Mouse (Mus musculus): ENCODE measurements at regions not wholly inside any gene's neighbourhood (a gene's known extent, or its start where the extent isn't known, plus 50 kb on each side); places are given as distances from the start of the nearest gene placed in this dataset.

DNA sequence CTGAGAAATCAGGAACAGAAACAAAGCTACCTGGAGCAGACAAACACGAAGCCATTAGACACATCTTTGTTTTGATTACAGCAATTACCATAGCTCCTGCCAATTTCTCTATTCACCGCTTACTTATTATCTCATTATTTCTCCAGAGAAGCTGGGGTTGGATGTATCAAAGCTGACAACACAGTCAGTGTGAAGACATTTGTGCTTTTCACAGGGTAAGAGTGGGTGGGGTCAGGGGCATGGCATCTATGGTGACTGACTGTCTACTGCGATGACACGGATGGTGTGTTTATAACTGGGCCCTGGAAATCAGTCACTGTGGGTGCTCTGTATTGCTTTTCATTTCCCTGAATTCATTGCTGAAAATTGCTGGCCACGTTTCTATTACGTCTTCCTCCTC is 815.0 kb upstream of the Adgrl2 start:
- no peak overlapping the region for H3K9ac ChIP-seq
- no peaks in the 10 kb centered on the region for H3K9me3 ChIP-seq (replicated peaks)
- H3K27ac ChIP-seq: no peak overlapping the region
- 56% methylated on average over 6 of the region's 6 CpGs for WGBS
- no peak overlapping the region for H3K4me3 ChIP-seq
- H3K36me3 ChIP-seq (ENCODE audit: poor library complexity, severe bottlenecking): no peaks in the 10 kb centered on the region
- ATAC-seq: peak; percentile 74
- H3K4me2 ChIP-seq: no peak overlapping the region
- H3K27me3 ChIP-seq: no peaks in the 10 kb centered on the region
- 0 out of 2 replicates have a peak, but pooled peaks cover 3% of the 10 kb centered on the region for H3K4me1 ChIP-seq

DNA sequence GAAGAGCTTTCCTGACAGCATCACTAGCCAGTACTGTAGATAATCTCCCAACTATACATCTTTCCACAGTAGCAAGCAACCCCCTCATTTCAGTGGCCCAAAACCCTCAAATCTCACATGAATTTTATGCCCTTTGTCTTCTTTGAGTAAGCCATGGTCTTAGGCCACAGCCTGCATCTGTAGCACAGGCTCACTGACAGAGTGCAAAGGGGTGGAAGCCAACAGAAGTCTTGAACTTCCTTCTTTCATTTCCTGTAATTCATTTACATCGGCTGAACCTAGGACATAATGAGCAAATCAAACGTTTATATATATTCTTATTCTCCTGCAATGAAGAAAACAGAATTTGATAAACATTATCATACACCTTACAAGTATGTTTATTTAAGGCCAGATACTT is 805.8 kb upstream of the Adgrl2 start:
- Histone ChIP-seq H3K36me3 (ENCODE audit: poor library complexity, severe bottlenecking) (no peaks in the 10 kb centered on the region), H3K27me3 (no peaks in the 10 kb centered on the region), H3K27ac (no peak overlapping the region), H3K4me1 (no peaks in the 10 kb centered on the region), H3K4me2 (no peak overlapping the region), H3K9me3 (replicated peaks) (no peaks in the 10 kb centered on the region), H3K4me3 (no peak overlapping the region), H3K9ac (no peak overlapping the region)
- WGBS: 91% methylated on average over 2 of the region's 2 CpGs
- no peak for ATAC-seq

DNA sequence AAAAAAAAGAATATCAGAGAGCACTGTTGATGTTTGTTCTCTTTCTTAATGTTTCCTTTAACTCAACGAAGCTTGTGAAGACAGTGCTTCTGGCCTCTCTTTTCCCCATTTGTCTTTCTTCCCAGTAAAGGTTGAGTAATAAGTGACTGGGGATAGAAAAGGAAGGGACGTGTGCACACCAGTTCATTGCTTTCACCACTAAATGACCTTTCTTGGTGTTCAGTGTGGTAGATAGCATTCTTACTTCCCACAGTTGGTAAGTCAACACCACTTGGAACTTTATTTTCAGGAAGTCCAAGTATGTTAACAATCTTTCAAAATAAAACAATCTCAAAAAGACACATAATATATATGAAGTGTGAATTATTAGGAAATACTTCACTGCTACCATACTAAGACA is 801.2 kb upstream of the Adgrl2 start:
- Histone ChIP-seq H3K36me3 (ENCODE audit: poor library complexity, severe bottlenecking) (no peaks in the 10 kb centered on the region), H3K4me2 (no peak overlapping the region), H3K9me3 (replicated peaks) (no peaks in the 10 kb centered on the region), H3K27me3 (no peaks in the 10 kb centered on the region), H3K4me3 (no peak overlapping the region), H3K27ac (no peak overlapping the region), H3K9ac (no peak overlapping the region), H3K4me1 (no peaks in the 10 kb centered on the region)
- ATAC-seq: no peak
- WGBS: 89% methylated on average over 2 of the region's 2 CpGs

DNA sequence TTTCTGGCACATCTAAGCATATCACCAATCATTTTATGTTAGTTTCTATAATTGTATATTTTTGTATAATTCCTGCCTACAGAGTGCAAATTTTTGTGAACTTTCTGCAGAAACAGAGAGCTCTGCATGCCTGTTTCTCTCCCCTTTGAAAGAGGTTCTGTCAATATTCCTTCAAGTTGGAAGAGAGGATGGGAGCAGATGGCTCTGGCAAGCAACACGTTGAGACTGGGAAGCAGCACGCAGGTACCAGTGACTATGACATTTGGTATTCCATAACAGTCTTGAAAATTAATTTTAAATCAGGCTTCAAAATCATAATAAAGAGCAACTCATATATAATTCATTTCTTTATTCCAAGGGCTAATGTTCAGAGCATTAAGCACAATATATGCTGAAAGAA is 795.7 kb upstream of the Adgrl2 start:
- H3K27me3 ChIP-seq: no peaks in the 10 kb centered on the region
- no peak overlapping the region for H3K9ac ChIP-seq
- H3K27ac ChIP-seq: no peak overlapping the region
- H3K4me1 ChIP-seq: 0 out of 2 replicates have a peak, but pooled peaks cover 4% of the 10 kb centered on the region
- no peaks in the 10 kb centered on the region for H3K36me3 ChIP-seq (ENCODE audit: poor library complexity, severe bottlenecking)
- H3K4me3 ChIP-seq: no peak overlapping the region
- H3K9me3 ChIP-seq (replicated peaks): no peaks in the 10 kb centered on the region
- H3K4me2 ChIP-seq: no peak overlapping the region
- no peak; the same call in 1 of the 2 replicates for ATAC-seq
- WGBS: 79% methylated on average over 2 of the region's 2 CpGs

DNA sequence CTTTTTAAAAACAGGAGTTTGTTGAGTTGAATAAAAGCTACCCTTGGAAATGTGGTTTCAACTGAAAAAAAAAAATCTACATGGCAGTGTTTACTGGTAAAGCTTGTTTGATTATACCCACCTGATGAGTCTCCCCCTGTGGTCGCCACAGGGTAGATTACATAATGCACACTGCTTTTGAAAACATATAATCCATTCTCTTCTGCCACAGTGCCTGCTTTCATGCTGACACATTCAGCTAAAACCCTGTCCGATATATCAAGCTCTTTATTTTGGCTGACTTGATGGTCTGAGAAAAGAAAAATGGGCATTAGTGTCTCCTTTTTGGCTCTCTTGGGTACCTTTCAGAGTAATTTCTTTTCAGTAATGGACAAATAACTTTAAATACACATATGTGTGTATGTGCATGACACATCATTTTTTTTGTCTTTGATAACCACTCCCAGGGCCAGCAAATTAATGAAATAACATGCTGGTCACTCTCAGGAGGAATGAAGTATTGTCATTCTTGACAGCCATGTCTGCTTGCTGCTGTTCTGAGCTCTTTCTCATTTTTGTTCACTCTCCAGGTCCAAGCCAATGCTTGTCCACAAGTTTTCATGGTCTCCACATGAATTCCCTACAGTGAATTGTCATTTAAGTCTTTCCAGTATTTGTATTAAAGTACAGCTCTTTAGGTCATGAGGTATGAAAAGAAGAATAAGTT is 793.7 kb upstream of the Adgrl2 start:
- Histone ChIP-seq H3K27ac (no peak overlapping the region), H3K36me3 (ENCODE audit: poor library complexity, severe bottlenecking) (no peaks in the 10 kb centered on the region), H3K4me1 (0 out of 2 replicates have a peak, but pooled peaks cover 4% of the 10 kb centered on the region), H3K4me3 (no peak overlapping the region), H3K9me3 (replicated peaks) (no peaks in the 10 kb centered on the region), H3K27me3 (no peaks in the 10 kb centered on the region), H3K4me2 (no peak overlapping the region), H3K9ac (no peak overlapping the region)
- ATAC-seq: 0 out of 2 replicates have a peak, but pooled peaks have one; percentile 59
- WGBS: 14% methylated on average over 2 of the region's 2 CpGs

DNA sequence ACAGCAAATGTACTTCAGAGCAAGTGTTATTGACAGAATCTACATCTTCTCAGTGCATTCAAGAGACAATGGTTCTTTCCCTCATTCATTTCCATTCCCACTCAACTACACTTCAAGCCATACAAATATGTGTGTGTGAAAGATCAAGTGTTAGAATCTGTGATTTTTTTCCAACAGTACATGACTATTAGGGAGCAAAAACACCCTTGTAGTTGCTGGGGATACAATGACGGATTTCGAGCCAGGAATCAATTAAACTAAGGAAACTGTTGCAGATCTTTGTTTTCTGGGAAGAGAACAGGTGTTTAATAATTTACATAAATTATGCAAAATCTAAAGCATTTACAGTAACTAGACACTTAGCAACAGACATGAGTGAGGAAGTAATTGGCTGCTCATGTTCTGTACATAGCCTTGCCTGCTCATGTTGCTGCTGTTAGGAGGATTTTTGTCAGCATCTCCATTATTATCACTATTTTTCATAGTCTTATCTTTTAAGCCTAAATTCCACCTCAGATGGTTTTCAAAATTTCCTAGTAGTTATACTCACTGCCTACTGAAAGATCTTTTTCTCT is 777.6 kb upstream of the Adgrl2 start:
- H3K4me3 ChIP-seq: no peak overlapping the region
- no peaks in the 10 kb centered on the region for H3K9me3 ChIP-seq (replicated peaks)
- ATAC-seq: peak; percentile 81; the same call in 1 of the 2 replicates
- H3K4me1 ChIP-seq: peaks cover 4% of the 10 kb centered on the region; the same call in 1 of the 2 replicates
- no peaks in the 10 kb centered on the region for H3K36me3 ChIP-seq (ENCODE audit: poor library complexity, severe bottlenecking)
- H3K27me3 ChIP-seq: no peaks in the 10 kb centered on the region
- no peak overlapping the region for H3K27ac ChIP-seq
- H3K9ac ChIP-seq: no peak overlapping the region
- H3K4me2 ChIP-seq: no peak overlapping the region
- WGBS: 61% methylated on average over 2 of the region's 2 CpGs

DNA sequence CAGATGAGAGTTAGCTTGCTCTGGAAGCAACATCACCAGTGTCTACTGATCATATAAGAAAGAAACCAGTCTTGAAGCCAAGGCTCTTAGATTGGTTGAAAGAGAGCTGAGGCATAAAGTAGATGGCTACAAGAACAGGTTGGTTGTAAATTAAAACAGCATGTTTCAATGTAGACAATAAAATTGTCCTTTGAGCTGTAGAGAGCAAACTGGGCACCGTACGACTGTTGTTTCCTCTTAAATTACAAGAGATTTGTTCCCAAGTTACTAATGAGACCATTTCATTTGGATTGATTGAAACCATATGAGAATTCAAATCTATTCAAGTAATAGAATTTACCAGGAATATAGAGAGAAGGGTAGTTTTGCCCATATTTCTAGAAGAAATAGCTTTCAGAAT is 770.9 kb upstream of the Adgrl2 start:
- no peaks in the 10 kb centered on the region for H3K27me3 ChIP-seq
- H3K9me3 ChIP-seq (replicated peaks): no peaks in the 10 kb centered on the region
- ATAC-seq: no peak
- no peak overlapping the region for H3K4me2 ChIP-seq
- H3K4me1 ChIP-seq: no peaks in the 10 kb centered on the region
- H3K27ac ChIP-seq: no peak overlapping the region
- no peak overlapping the region for H3K9ac ChIP-seq
- 96% methylated on average over 2 of the region's 2 CpGs for WGBS
- H3K36me3 ChIP-seq (ENCODE audit: poor library complexity, severe bottlenecking): no peaks in the 10 kb centered on the region
- no peak overlapping the region for H3K4me3 ChIP-seq

DNA sequence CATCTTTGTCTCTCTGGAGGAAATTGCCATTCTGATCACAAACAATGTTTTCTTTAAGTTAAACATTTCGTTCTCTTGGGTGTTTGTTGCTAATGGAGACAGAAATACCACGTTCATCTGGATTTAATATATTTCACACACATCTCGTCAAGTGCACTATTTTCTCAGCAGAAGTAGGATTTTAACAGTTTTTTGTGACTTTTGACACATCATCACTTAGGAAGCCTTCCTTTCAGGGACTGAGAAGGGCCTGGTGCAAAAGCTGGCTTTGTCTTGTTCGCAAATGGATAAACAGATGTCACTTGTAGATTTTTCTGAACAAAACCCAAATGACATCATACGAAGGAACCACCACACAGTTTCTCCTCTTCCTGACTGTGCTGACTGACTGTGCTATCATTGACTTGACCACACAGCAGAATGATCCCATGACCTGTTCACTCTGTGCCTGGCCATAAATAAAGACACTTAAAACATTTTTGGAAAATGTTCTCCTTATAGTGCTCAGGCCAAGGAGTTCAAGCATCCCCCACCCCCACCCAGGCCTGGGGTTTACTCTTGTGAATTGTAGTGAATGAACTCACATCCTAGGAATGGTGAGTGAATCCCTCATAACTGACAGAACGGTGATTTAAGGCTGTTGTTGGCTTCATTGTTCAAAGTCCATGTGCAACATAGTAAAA is 767.7 kb upstream of the Adgrl2 start:
- ATAC-seq: no peak
- 87% methylated on average over 6 of the region's 6 CpGs for WGBS
- H3K27me3 ChIP-seq: no peaks in the 10 kb centered on the region

DNA sequence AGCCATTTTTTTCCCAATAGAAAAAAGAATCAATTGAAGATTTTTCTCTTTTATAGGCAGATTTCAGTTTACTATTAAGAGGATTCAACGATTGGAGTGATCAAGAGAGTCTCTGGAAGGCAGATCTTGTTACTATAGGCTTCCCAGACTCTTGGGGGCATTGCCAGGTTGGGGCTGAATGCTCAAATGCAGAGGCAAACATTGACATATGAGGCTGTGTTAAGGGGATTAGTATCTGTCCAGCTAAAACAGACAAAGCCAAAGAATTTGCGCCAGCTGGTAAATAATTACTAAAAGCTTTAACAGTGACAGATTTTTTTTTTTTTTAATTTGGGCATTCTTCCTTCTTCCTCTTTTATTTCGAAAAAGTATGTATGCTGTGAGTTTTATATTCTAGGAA is 745.7 kb upstream of the Adgrl2 start:
- Histone ChIP-seq H3K4me2 (no peak overlapping the region), H3K27ac (no peak overlapping the region), H3K4me1 (no peaks in the 10 kb centered on the region), H3K9ac (no peak overlapping the region), H3K9me3 (replicated peaks) (no peaks in the 10 kb centered on the region), H3K4me3 (no peak overlapping the region), H3K27me3 (no peaks in the 10 kb centered on the region), H3K36me3 (ENCODE audit: poor library complexity, severe bottlenecking) (no peaks in the 10 kb centered on the region)
- WGBS: 56% methylated on average over 3 of the region's 3 CpGs
- ATAC-seq: no peak

More for the DNA sequence above, 767.7 kb upstream of the Adgrl2 start:
- Histone ChIP-seq H3K27ac (no peak overlapping the region), H3K4me1 (no peaks in the 10 kb centered on the region), H3K4me3 (no peak overlapping the region), H3K9me3 (replicated peaks) (no peaks in the 10 kb centered on the region), H3K36me3 (ENCODE audit: poor library complexity, severe bottlenecking) (no peaks in the 10 kb centered on the region), H3K9ac (no peak overlapping the region), H3K4me2 (no peak overlapping the region)

DNA sequence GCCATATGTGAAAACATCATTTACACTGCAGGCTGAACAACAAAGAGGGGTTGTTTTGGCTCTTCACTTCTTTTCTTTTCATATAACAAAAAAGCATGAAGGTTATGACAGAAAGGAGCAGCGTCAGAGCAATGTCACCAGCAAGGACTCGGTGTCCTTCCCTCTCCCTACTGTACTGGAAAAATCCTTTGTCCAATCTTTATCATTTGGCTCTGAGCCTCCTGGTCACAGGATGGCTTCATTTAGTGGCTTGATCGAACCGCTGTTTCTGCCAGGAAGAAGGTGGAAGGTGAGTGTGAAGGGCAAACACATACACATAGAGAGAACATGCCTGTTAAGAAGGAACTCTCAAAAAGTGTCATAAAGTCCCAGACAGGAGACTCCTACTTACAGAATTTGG is 735.9 kb upstream of the Adgrl2 start:
- H3K4me2 ChIP-seq: no peak overlapping the region
- no peak overlapping the region for H3K4me3 ChIP-seq
- H3K9ac ChIP-seq: no peak overlapping the region
- no peaks in the 10 kb centered on the region for H3K9me3 ChIP-seq (replicated peaks)
- no peak for ATAC-seq
- no peaks in the 10 kb centered on the region for H3K36me3 ChIP-seq (ENCODE audit: poor library complexity, severe bottlenecking)
- no peak overlapping the region for H3K27ac ChIP-seq
- H3K4me1 ChIP-seq: peaks cover 10% of the 10 kb centered on the region; the same call in 1 of the 2 replicates
- no peaks in the 10 kb centered on the region for H3K27me3 ChIP-seq
- 67% methylated on average over 4 of the region's 4 CpGs for WGBS

DNA sequence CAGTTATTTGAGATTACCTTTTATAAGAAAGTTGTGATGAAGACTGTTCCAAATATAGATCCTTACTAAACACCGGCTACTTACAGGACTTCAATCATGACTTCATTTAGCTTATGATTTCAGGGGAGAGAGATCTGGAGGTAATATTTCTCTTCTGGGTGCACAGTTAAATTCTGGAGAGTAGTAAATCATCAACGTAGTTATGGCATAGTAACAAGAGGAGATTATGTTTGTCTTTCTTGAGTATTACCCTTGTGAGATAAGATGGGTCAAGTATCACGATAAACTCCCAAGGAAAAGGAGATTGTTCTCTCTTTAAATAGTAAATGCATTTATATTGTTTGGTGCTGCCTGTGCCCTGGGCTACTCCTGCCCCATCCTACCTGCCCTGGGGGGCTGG is 734.5 kb upstream of the Adgrl2 start:
- H3K4me1 ChIP-seq: peaks cover 10% of the 10 kb centered on the region; the same call in 1 of the 2 replicates

DNA sequence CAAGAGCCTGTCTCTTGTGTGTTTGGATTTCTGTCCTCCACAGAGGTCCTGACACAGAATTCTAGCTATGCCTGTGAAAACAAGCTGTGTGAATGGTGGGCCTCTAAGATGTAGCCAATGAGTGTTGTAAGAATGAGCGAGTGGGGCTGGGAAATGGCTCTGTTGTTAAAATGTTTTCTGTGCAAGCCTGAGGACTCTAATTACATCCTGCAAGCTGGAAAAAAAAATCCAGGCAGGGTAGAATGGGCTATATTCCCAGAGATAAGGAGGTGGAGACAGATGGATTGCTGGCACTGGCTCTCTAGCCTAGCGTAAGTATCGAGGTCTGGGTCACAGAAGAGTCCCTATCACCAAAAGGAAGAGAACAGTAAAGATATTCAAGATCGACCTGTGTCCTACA is 731.5 kb upstream of the Adgrl2 start:
- ATAC-seq: no peak
- 77% methylated on average over 4 of the region's 4 CpGs for WGBS
- Histone ChIP-seq H3K27me3 (no peaks in the 10 kb centered on the region), H3K27ac (no peak overlapping the region), H3K4me1 (peaks cover 10% of the 10 kb centered on the region; the same call in 1 of the 2 replicates), H3K9ac (no peak overlapping the region), H3K9me3 (replicated peaks) (no peaks in the 10 kb centered on the region), H3K4me3 (no peak overlapping the region), H3K36me3 (ENCODE audit: poor library complexity, severe bottlenecking) (no peaks in the 10 kb centered on the region), H3K4me2 (no peak overlapping the region)

More for the DNA sequence above, 734.5 kb upstream of the Adgrl2 start:
- Histone ChIP-seq H3K27me3 (no peaks in the 10 kb centered on the region), H3K9me3 (replicated peaks) (no peaks in the 10 kb centered on the region), H3K4me3 (no peak overlapping the region), H3K4me2 (no peak overlapping the region), H3K27ac (no peak overlapping the region), H3K9ac (no peak overlapping the region), H3K36me3 (ENCODE audit: poor library complexity, severe bottlenecking) (no peaks in the 10 kb centered on the region)
- no peak for ATAC-seq
- WGBS: 94% methylated on average over 3 of the region's 3 CpGs

All from forebrain, embryonic 13.5 days (tissue).